Mouse (Mus musculus): ENCODE data around the gene Snrnp70. TPM values are rescaled to one million over a fixed set of nuclear protein-coding genes. Genes with fewer than 3 reads are reported as not detected.
A peak's percentile ranks its signal among the peaks of the same experiment; 100 is the strongest.

Gene Snrnp70
- polyA plus RNA-seq, 1 experiment from 2014 or later = 93.7 TPM

DNA sequence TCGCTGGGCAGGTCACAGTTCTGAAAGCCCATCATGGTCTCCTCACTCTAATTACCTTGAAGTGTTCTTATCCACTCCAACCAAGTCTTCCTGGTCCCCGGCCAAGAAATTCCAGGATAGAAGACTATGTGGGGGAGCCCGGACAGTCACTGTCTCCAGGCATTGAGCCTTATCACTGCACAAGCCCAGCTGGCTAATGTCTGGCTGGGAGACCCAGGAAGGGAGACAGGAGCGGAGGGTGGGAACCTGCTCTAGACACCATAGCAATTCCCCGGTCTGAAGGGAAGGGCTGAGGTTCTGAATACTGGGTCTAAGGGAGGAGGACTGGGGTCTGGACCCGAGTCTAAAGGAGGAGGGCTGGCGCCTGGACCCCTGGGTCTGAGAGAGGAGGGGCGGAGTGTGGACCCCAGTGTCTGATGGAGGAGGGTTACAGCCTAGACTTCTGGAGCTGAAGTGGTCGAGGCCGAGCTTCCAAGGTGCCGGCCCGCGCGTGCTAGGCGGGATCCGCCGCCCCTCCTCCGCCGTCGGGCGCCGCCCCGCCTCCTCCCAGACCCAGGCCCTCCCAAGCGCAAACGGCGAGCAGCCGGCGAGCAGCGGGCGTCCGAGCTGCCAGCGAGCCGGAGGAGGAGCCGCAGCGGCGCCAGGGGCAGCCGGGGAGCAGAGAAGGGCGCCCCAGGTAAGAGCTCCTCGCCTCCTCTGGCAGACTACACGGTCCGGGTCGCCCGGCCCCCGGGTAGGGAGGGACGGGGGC, 17.7 kb upstream of the Snrnp70 start, which contains the start of gene Ntf5:
Ntf5 (plus strand) TSS at position 583 of the 751 bp plus-strand sequence.
- peak; percentile 39; the same call in 1 of the 2 replicates for ATAC-seq (ENCODE audit: low read depth)
- Histone ChIP-seq H3K4me3 (ENCODE audit: low read depth, low read length) (peak within 1 kb of the TSS; percentile 44), H3K36me3 (ENCODE audit: control insufficient read depth, insufficient read depth, low read length) (no peaks in the 10 kb centered on the region), H3K27me3 (ENCODE audit: control insufficient read depth, insufficient read depth, low read length) (peaks cover 73% of the 10 kb centered on the region), H3K4me1 (ENCODE audit: control insufficient read depth, insufficient read depth, low read length) (peaks cover 4% of the 10 kb centered on the region; the same call in 1 of the 2 replicates), H3K9ac (replicated peaks; ENCODE audit: low read depth, low read length) (peak within 1 kb of the TSS; percentile 42), H3K27ac (ENCODE audit: low read depth, low read length) (no peak within 1 kb of the TSS), H3K9me3 (ENCODE audit: control insufficient read depth, low read length) (no peaks in the 10 kb centered on the region), H3K4me2 (ENCODE audit: low read depth, low read length) (peak within 1 kb of the TSS; percentile 84)
- WGBS = 4% methylated on average over 43 of the region's 45 CpGs

DNA sequence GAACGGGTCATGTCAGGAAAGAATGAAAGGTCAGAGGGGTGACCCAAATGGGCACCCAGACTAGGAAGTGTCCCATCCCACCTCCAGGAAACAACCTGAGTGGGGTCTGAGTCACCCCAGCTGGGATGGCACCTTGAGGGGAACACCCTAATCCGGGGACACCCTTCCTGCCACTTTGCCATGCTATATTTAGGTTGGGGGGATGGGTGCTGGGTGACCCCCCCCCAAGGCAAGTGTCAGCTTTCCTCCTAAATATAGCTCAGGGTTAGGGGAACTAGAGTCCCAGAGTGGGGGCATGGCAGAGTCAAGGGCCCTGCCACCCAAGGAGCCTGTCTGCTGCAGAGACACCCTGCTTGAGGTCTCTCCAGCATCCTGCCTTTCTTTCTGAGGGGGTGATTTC, 16.9 kb upstream of the Snrnp70 start:
- H3K9ac ChIP-seq (replicated peaks; ENCODE audit: low read depth, low read length) = no peak overlapping the region
- H3K4me3 ChIP-seq (ENCODE audit: low read depth, low read length) = no peak overlapping the region
- H3K27ac ChIP-seq (ENCODE audit: low read depth, low read length) = no peak overlapping the region
- WGBS = 72% methylated on average over 2 of the region's 2 CpGs
- H3K9me3 ChIP-seq (ENCODE audit: control insufficient read depth, low read length) = no peaks in the 10 kb centered on the region
- no peak overlapping the region for H3K4me2 ChIP-seq (ENCODE audit: low read depth, low read length)
- peaks cover 4% of the 10 kb centered on the region; the same call in 1 of the 2 replicates for H3K4me1 ChIP-seq (ENCODE audit: control insufficient read depth, insufficient read depth, low read length)
- no peaks in the 10 kb centered on the region for H3K36me3 ChIP-seq (ENCODE audit: control insufficient read depth, insufficient read depth, low read length)
- peaks cover 73% of the 10 kb centered on the region for H3K27me3 ChIP-seq (ENCODE audit: control insufficient read depth, insufficient read depth, low read length)
- ATAC-seq (ENCODE audit: low read depth) = no peak

DNA sequence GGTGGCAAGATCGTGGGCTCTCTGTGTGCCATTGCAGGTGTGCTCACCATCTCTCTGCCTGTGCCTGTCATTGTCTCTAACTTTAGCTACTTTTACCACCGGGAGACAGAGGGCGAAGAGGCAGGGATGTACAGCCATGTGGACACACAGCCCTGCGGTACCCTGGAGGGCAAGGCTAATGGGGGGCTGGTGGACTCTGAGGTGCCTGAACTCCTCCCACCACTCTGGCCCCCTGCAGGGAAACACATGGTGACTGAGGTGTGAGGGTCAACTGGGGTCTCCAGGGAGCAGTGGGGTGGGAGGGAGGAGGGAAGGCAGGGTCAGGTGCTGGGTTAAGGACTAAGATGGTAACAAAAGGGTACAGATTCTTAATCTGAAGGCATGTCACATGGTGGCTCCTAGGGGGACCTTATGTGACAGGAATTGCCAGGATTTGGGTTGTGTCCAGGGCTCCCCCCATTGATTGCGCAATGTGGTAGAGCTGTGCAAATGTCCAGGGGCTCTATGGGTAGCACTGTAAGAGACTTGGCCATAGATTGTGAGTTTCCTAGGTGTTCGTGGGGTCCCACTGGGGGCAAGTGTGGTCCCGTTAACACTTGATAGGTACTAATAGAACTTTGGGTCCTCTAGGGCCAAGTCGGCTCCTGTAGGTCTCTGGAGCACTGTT, 14.1 kb upstream of the Snrnp70 start:
- Histone ChIP-seq H3K36me3 (ENCODE audit: control insufficient read depth, insufficient read depth, low read length) (no peaks in the 10 kb centered on the region), H3K4me2 (ENCODE audit: low read depth, low read length) (no peak overlapping the region), H3K27me3 (ENCODE audit: control insufficient read depth, insufficient read depth, low read length) (peaks cover 73% of the 10 kb centered on the region), H3K9me3 (ENCODE audit: control insufficient read depth, low read length) (no peaks in the 10 kb centered on the region), H3K4me3 (ENCODE audit: low read depth, low read length) (no peak overlapping the region), H3K27ac (ENCODE audit: low read depth, low read length) (no peak overlapping the region), H3K9ac (replicated peaks; ENCODE audit: low read depth, low read length) (no peak overlapping the region), H3K4me1 (ENCODE audit: control insufficient read depth, insufficient read depth, low read length) (peaks cover 4% of the 10 kb centered on the region; the same call in 1 of the 2 replicates)
- no peak for ATAC-seq (ENCODE audit: low read depth)
- WGBS = 88% methylated on average over 8 of the region's 8 CpGs

DNA sequence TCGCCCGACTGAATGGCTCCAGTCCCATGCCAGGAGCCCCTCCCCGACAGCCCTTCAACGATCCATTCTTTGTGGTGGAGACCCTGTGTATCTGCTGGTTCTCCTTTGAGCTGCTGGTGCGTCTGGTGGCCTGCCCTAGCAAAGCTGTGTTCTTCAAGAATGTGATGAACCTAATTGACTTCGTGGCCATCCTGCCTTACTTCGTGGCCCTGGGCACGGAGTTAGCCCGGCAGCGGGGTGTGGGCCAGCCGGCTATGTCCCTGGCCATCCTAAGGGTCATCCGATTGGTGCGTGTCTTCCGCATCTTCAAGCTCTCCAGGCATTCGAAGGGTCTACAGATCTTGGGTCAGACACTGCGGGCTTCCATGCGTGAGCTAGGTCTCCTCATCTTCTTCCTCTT, 13.4 kb upstream of the Snrnp70 start:
- Histone ChIP-seq H3K27ac (ENCODE audit: low read depth, low read length) (no peak overlapping the region), H3K4me3 (ENCODE audit: low read depth, low read length) (no peak overlapping the region), H3K4me2 (ENCODE audit: low read depth, low read length) (no peak overlapping the region), H3K9ac (replicated peaks; ENCODE audit: low read depth, low read length) (no peak overlapping the region), H3K4me1 (ENCODE audit: control insufficient read depth, insufficient read depth, low read length) (peaks cover 4% of the 10 kb centered on the region; the same call in 1 of the 2 replicates), H3K36me3 (ENCODE audit: control insufficient read depth, insufficient read depth, low read length) (no peaks in the 10 kb centered on the region), H3K9me3 (ENCODE audit: control insufficient read depth, low read length) (no peaks in the 10 kb centered on the region), H3K27me3 (ENCODE audit: control insufficient read depth, insufficient read depth, low read length) (peaks cover 66% of the 10 kb centered on the region)
- WGBS = 87% methylated on average over 17 of the region's 17 CpGs
- no peak for ATAC-seq (ENCODE audit: low read depth)

DNA sequence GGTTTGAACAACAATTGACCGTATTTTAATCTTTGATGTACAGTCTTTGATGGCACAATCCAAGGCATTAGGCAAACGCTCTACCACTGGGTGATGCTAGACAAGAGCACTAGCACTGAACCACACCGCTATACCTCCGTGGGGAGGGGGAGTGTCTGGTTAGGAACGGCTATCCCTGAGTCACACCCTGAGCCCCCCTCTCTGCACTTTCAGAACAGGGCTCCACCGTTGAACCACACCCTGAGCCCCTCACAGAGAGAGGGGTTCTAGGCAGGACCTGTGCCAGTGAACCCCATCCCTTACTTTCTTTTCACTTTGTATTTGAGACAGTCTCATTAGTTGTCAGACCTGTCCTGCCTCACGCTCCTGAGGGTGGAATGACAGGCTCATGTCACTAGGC, 12.8 kb upstream of the Snrnp70 start:
- WGBS = 68% methylated on average over 7 of the region's 7 CpGs
- no peaks in the 10 kb centered on the region for H3K4me1 ChIP-seq (ENCODE audit: control insufficient read depth, insufficient read depth, low read length)

DNA sequence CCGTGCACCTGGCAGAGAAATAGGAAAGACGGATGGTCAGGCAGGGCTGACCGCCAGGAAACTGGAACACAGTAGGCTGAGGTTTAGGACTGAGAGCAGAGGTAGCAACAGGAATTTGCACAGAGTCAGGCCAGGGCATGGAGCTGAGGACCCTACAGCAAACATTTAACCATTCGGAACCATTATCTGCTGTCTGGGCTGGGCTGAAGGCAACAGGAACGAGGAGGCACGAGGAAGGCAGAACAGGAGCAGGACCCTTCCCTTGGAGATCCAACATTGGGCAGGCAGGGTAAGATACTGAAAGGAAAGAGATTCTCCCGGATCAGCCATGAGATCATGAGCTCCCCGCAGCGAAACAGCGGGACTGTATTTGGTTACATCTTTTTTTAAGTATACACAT, 12.3 kb upstream of the Snrnp70 start:
- H3K9me3 ChIP-seq (ENCODE audit: control insufficient read depth, low read length) = no peaks in the 10 kb centered on the region
- no peak overlapping the region for H3K9ac ChIP-seq (replicated peaks; ENCODE audit: low read depth, low read length)
- no peak overlapping the region for H3K27ac ChIP-seq (ENCODE audit: low read depth, low read length)
- no peak overlapping the region for H3K4me3 ChIP-seq (ENCODE audit: low read depth, low read length)
- no peaks in the 10 kb centered on the region for H3K4me1 ChIP-seq (ENCODE audit: control insufficient read depth, insufficient read depth, low read length)
- 81% methylated on average over 10 of the region's 10 CpGs for WGBS
- H3K4me2 ChIP-seq (ENCODE audit: low read depth, low read length) = no peak overlapping the region
- ATAC-seq (ENCODE audit: low read depth) = no peak
- peaks cover 55% of the 10 kb centered on the region for H3K27me3 ChIP-seq (ENCODE audit: control insufficient read depth, insufficient read depth, low read length)
- H3K36me3 ChIP-seq (ENCODE audit: control insufficient read depth, insufficient read depth, low read length) = no peaks in the 10 kb centered on the region

More for the DNA sequence above, 12.8 kb upstream of the Snrnp70 start:
- H3K27me3 ChIP-seq (ENCODE audit: control insufficient read depth, insufficient read depth, low read length) = peaks cover 60% of the 10 kb centered on the region
- H3K27ac ChIP-seq (ENCODE audit: low read depth, low read length) = no peak overlapping the region
- no peak overlapping the region for H3K4me3 ChIP-seq (ENCODE audit: low read depth, low read length)
- no peak overlapping the region for H3K4me2 ChIP-seq (ENCODE audit: low read depth, low read length)
- no peak for ATAC-seq (ENCODE audit: low read depth)
- no peaks in the 10 kb centered on the region for H3K36me3 ChIP-seq (ENCODE audit: control insufficient read depth, insufficient read depth, low read length)
- no peak overlapping the region for H3K9ac ChIP-seq (replicated peaks; ENCODE audit: low read depth, low read length)
- no peaks in the 10 kb centered on the region for H3K9me3 ChIP-seq (ENCODE audit: control insufficient read depth, low read length)

DNA sequence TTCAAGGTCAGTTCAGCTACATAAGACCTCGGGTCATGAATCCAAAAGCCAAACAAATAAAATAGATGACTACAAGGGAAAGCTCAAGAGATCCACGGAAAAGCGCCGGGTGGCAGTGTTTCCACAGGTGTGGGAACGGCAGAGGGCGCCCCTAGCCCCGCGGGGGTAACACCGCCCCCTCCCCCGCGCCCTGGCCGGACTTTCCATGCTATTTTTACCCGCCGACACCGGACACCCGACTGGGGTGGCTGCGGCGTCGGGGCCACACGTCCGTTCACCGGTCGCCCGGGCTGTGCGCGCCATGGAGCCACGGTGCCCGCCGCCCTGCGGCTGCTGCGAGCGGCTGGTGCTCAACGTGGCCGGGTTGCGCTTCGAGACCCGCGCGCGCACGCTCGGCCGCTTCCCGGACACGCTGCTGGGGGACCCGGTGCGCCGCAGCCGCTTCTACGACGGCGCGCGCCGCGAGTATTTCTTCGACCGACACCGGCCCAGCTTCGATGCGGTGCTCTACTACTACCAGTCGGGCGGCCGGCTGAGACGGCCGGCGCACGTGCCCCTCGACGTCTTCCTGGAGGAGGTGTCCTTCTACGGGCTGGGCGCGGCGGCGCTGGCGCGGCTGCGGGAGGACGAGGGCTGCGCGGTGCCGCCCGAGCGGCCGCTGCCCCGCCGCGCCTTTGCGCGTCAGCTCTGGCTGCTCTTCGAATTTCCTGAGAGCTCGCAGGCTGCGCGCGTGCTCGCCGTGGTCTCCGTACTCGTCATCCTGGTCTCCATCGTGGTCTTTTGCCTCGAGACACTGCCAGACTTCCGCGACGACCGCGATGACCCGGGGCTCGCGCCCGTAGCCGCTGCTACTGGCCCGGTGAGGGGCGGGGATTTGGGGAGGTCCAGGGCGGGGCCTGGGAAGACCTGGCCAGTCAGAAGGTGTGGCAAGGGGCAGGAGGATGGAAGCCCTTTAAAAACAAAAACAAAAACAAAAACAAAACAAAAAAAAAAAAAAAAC, 10.9 kb upstream of the Snrnp70 start:
- Histone ChIP-seq H3K36me3 (ENCODE audit: control insufficient read depth, insufficient read depth, low read length) (no peaks in the 10 kb centered on the region), H3K9me3 (ENCODE audit: control insufficient read depth, low read length) (no peaks in the 10 kb centered on the region), H3K4me1 (ENCODE audit: control insufficient read depth, insufficient read depth, low read length) (no peaks in the 10 kb centered on the region), H3K4me3 (ENCODE audit: low read depth, low read length) (peak overlapping the region; percentile 23), H3K9ac (replicated peaks; ENCODE audit: low read depth, low read length) (0 out of 2 replicates have a peak overlapping the region, but pooled peaks have one; percentile 7), H3K27me3 (ENCODE audit: control insufficient read depth, insufficient read depth, low read length) (peaks cover 49% of the 10 kb centered on the region), H3K4me2 (ENCODE audit: low read depth, low read length) (peak overlapping the region; percentile 40), H3K27ac (ENCODE audit: low read depth, low read length) (no peak overlapping the region)
- ATAC-seq (ENCODE audit: low read depth) = no peak
- WGBS = 2% methylated on average over 88 of the region's 114 CpGs

DNA sequence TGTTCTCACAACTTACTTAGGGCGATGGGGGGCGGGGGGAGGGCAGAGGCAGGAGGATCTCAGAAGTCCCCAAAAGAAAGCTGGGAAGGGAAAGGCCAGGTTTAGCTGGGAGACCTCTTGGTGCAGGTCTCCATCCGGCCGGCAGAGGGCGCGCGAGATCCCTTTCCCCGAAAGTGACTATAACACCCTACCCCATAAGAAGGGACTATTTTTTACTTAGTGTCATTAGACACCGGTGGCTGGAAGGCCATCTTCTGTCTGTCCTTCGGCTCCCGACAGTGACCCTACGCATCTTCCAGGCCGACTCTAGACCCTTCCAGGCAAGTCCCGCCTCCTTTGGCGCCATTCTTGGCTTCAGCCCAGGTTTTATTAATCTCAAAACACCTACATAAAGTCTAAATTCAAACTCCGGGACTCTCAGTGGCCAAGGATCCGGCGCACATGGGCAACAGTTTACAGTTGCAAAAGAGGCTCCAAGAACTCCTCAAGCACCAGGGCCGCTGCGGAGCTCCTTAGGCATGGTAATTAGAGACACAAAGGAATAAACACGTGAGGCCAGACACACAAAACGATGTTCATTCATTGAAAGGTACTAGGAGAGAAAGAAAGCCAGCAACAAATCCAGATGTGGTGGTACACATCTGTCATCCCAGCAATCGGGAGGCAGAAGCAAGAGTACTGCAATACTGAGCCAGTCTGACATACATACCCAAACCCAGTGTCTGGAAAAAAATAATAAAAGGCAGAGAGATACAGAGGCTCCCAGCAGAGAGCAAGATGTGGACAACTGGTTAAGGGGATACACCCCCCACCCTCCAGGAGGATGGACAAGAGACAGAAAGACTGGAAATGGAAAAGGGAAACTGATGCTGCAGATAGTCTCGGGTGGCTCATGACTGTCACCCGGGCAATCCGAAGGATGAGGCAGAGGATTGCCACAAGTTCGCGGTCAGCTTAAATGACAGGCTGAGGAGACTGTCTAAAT, 9.8 kb upstream of the Snrnp70 start, which contains the start of gene Kcna7:
Kcna7 (plus strand) TSS at position 563 of the 985 bp plus-strand sequence.
- Histone ChIP-seq H3K9ac (replicated peaks; ENCODE audit: low read depth, low read length) (0 out of 2 replicates have a peak within 1 kb of the TSS, but pooled peaks have one; percentile 7), H3K27ac (ENCODE audit: low read depth, low read length) (no peak within 1 kb of the TSS), H3K4me1 (ENCODE audit: control insufficient read depth, insufficient read depth, low read length) (no peaks in the 10 kb centered on the region), H3K36me3 (ENCODE audit: control insufficient read depth, insufficient read depth, low read length) (no peaks in the 10 kb centered on the region), H3K4me3 (ENCODE audit: low read depth, low read length) (peak within 1 kb of the TSS; percentile 23), H3K4me2 (ENCODE audit: low read depth, low read length) (peak within 1 kb of the TSS; percentile 40), H3K27me3 (ENCODE audit: control insufficient read depth, insufficient read depth, low read length) (peaks cover 44% of the 10 kb centered on the region), H3K9me3 (ENCODE audit: control insufficient read depth, low read length) (no peaks in the 10 kb centered on the region)
- WGBS = 12% methylated on average over 28 of the region's 28 CpGs
- ATAC-seq (ENCODE audit: low read depth) = no peak

Data from neural tube, embryonic 14.5 days (tissue).